ENCODE assay signal across 23 mouse cellular contexts in genomic region chr2:147359716-147360115, GRCm38 (mm10). TPM values are rescaled to one million over a fixed set of nuclear protein-coding genes. Genes with fewer than 3 reads are reported as not detected.
DNase-seq lines count a peak whose midpoint lies in the region; ATAC-seq lines count a peak whose summit lies in the region.
"Had no signal": no experiment of that assay in that cellular context is flagged by ENCODE, and none has a peak within 500 bp of the region (broad histone marks: within the 10 kb centered on the region; RNA-seq: fewer than 3 reads in every experiment).

No protein-coding gene starts in this region.

- no peak overlapping the region for H3K27ac ChIP-seq in hindbrain, embryonic 10.5 days
- no peak overlapping the region for H3K27ac ChIP-seq in hindbrain, embryonic 16.5 days (ENCODE audit: low read depth, low read length)
- no peak overlapping the region for H3K27ac ChIP-seq in midbrain, embryonic 11.5 days (ENCODE audit: low read depth, low read length)
- H3K27ac ChIP-seq in midbrain, embryonic 14.5 days (replicated peaks; ENCODE audit: low read depth, low read length): no peak overlapping the region
- no peak overlapping the region for H3K27ac ChIP-seq in embryonic facial prominence, embryonic 10.5 days (replicated peaks)
- H3K27ac ChIP-seq: forebrain, embryonic 13.5 days; gastrocnemius, adult 2 months; heart, embryonic 15.5 days; hindbrain, postnatal 0 days had no signal

- no peak for ATAC-seq in hindbrain, embryonic 16.5 days
- ATAC-seq in midbrain, embryonic 11.5 days (ENCODE audit: low FRiP score): no peak
- ATAC-seq in midbrain, embryonic 14.5 days (ENCODE audit: low FRiP score, low TSS enrichment): no peak
- ATAC-seq: activated CD4-positive, CD25-positive, alpha-beta regulatory T cell, adult 4 months; forebrain, embryonic 13.5 days; forebrain, postnatal 0 days; hindbrain, postnatal 0 days; Patski had no signal

- WGBS in hindbrain, embryonic 10.5 days: 2% methylated on average over 4 of the region's 4 CpGs
- under 1% methylated on average over 4 of the region's 4 CpGs for WGBS in hindbrain, embryonic 16.5 days
- 0% methylated on average over 4 of the region's 4 CpGs for WGBS in midbrain, embryonic 11.5 days
- WGBS in midbrain, embryonic 14.5 days: 1% methylated on average over 4 of the region's 4 CpGs
- 0% methylated on average over 4 of the region's 4 CpGs for WGBS in embryonic facial prominence, embryonic 10.5 days

- H3K27me3 ChIP-seq in hindbrain, embryonic 10.5 days (ENCODE audit: insufficient read depth, poor library complexity, severe bottlenecking): peaks cover 100% of the 10 kb centered on the region
- peaks cover 74% of the 10 kb centered on the region for H3K27me3 ChIP-seq in hindbrain, embryonic 16.5 days (replicated peaks; ENCODE audit: control insufficient read depth, insufficient read depth, low read length)
- H3K27me3 ChIP-seq in midbrain, embryonic 11.5 days (ENCODE audit: control insufficient read depth, insufficient read depth, low read length): peaks cover 83% of the 10 kb centered on the region
- H3K27me3 ChIP-seq in midbrain, embryonic 14.5 days (ENCODE audit: control insufficient read depth, insufficient read depth, low read length): peaks cover 98% of the 10 kb centered on the region
- H3K27me3 ChIP-seq in embryonic facial prominence, embryonic 10.5 days (replicated peaks; ENCODE audit: low read depth, poor library complexity, severe bottlenecking): peaks cover 100% of the 10 kb centered on the region

- H3K4me1 ChIP-seq in hindbrain, embryonic 10.5 days (replicated peaks): peaks cover under 1% of the 10 kb centered on the region; the same call in 1 of the 2 replicates
- no peaks in the 10 kb centered on the region for H3K4me1 ChIP-seq in hindbrain, embryonic 16.5 days (ENCODE audit: control insufficient read depth, insufficient read depth, low read depth, low read length)
- H3K4me1 ChIP-seq in midbrain, embryonic 11.5 days (ENCODE audit: control insufficient read depth, insufficient read depth, low read length): peaks cover under 1% of the 10 kb centered on the region; the same call in 1 of the 2 replicates
- H3K4me1 ChIP-seq in midbrain, embryonic 14.5 days (ENCODE audit: control insufficient read depth, insufficient read depth, low read length): no peaks in the 10 kb centered on the region
- peaks cover 1% of the 10 kb centered on the region for H3K4me1 ChIP-seq in embryonic facial prominence, embryonic 10.5 days

- H3K36me3 ChIP-seq in hindbrain, embryonic 10.5 days: no peaks in the 10 kb centered on the region
- H3K36me3 ChIP-seq in hindbrain, embryonic 16.5 days (ENCODE audit: control insufficient read depth, insufficient read depth, low read length): no peaks in the 10 kb centered on the region
- H3K36me3 ChIP-seq in midbrain, embryonic 11.5 days (ENCODE audit: control insufficient read depth, insufficient read depth, low read length): no peaks in the 10 kb centered on the region
- no peaks in the 10 kb centered on the region for H3K36me3 ChIP-seq in midbrain, embryonic 14.5 days (ENCODE audit: control insufficient read depth, insufficient read depth, low read length)
- no peaks in the 10 kb centered on the region for H3K36me3 ChIP-seq in embryonic facial prominence, embryonic 10.5 days (replicated peaks)
- H3K36me3 ChIP-seq: heart, embryonic 15.5 days had no signal

- H3K4me3 ChIP-seq in hindbrain, embryonic 10.5 days: no peak overlapping the region
- H3K4me3 ChIP-seq in hindbrain, embryonic 16.5 days (ENCODE audit: low read length): no peak overlapping the region
- H3K4me3 ChIP-seq in midbrain, embryonic 11.5 days (ENCODE audit: low read depth, low read length): no peak overlapping the region
- H3K4me3 ChIP-seq in midbrain, embryonic 14.5 days (replicated peaks; ENCODE audit: low read depth, low read length): no peak overlapping the region
- H3K4me3 ChIP-seq in embryonic facial prominence, embryonic 10.5 days: no peak overlapping the region
- H3K4me3 ChIP-seq: forebrain, embryonic 13.5 days; gastrocnemius, adult 2 months; heart, embryonic 15.5 days had no signal

- no peaks in the 10 kb centered on the region for H3K9me3 ChIP-seq in hindbrain, embryonic 10.5 days
- H3K9me3 ChIP-seq in hindbrain, embryonic 16.5 days (ENCODE audit: control insufficient read depth, low read length): no peaks in the 10 kb centered on the region
- no peaks in the 10 kb centered on the region for H3K9me3 ChIP-seq in midbrain, embryonic 11.5 days (ENCODE audit: control insufficient read depth, low read length)
- no peaks in the 10 kb centered on the region for H3K9me3 ChIP-seq in midbrain, embryonic 14.5 days (ENCODE audit: control insufficient read depth, low read length)
- H3K9me3 ChIP-seq in embryonic facial prominence, embryonic 10.5 days: no peaks in the 10 kb centered on the region
- H3K9me3 ChIP-seq: forebrain, embryonic 13.5 days; heart, embryonic 15.5 days had no signal

- no peak overlapping the region for H3K9ac ChIP-seq in hindbrain, embryonic 16.5 days (ENCODE audit: low read depth, low read length)
- no peak overlapping the region for H3K9ac ChIP-seq in midbrain, embryonic 11.5 days (ENCODE audit: low read length)
- H3K9ac ChIP-seq in midbrain, embryonic 14.5 days (replicated peaks; ENCODE audit: low read length): no peak overlapping the region
- H3K9ac ChIP-seq: forebrain, embryonic 13.5 days; forebrain, postnatal 0 days; heart, embryonic 15.5 days had no signal

- H3K4me2 ChIP-seq in hindbrain, embryonic 16.5 days (ENCODE audit: low read length): no peak overlapping the region
- H3K4me2 ChIP-seq in midbrain, embryonic 11.5 days: no peak overlapping the region
- H3K4me2 ChIP-seq in midbrain, embryonic 14.5 days (ENCODE audit: low read length): no peak overlapping the region
- H3K4me2 ChIP-seq: forebrain, embryonic 13.5 days; heart, embryonic 11.5 days; heart, embryonic 15.5 days had no signal

- peak; percentile 19 for DNase-seq in hindbrain, embryonic 10.5 days (ENCODE audit: low spot score)
- peak; percentile 89 for DNase-seq in midbrain, embryonic 11.5 days (ENCODE audit: low spot score, missing footprints)
- DNase-seq in midbrain, embryonic 14.5 days: no peak
- DNase-seq in embryonic facial prominence, embryonic 10.5 days (ENCODE audit: low spot score): peak; percentile 45
- DNase-seq in thymus, postnatal 25 days: no peak
- DNase-seq in spleen, postnatal 36 days (ENCODE audit: low spot score in 2 of 2): no peak
- DNase-seq: adrenal gland, postnatal 14 days; cerebellum, adult 11-12 months; cerebellum, adult 9-10 months; cerebellum, postnatal 25 days; forebrain, postnatal 0 days; gastrocnemius, adult 2 months; gastrocnemius, postnatal 25 days; heart, postnatal 14 days had no signal

RNA-seq across cellular contexts. Expression of gene Pax1, which starts 2.0 kb away (rescaled TPM):
- 0.96 and 1.6 TPM in 2 replicates for polyA plus RNA-seq in hindbrain, embryonic 10.5 days (2016; fragmentation: Nextera tagmentation; extraction: Ambion mirVana)
- polyA plus RNA-seq in hindbrain, embryonic 16.5 days (2015; fragmentation: Nextera tagmentation; extraction: Ambion mirVana): 0.07 TPM in 1 of 2 replicates, not detected in the other
- polyA plus RNA-seq in midbrain, embryonic 11.5 days (2014; fragmentation: Nextera tagmentation; extraction: Ambion mirVana): 0.10 and 0.33 TPM in 2 replicates
- polyA plus RNA-seq in midbrain, embryonic 14.5 days (2014; fragmentation: Nextera tagmentation; extraction: Ambion mirVana): not detected in 2 replicates
- polyA plus RNA-seq in embryonic facial prominence, embryonic 10.5 days (2016; fragmentation: Nextera tagmentation; extraction: Ambion mirVana): 0.93 and 2.3 TPM in 2 replicates
- polyA plus RNA-seq: activated CD4-positive, CD25-positive, alpha-beta regulatory T cell, adult 4 months; cortical plate, adult 2 months; forebrain, embryonic 13.5 days; forebrain, postnatal 0 days; hindbrain, postnatal 0 days; intestine, embryonic 14.5 days; Patski had no signal

Comparison
In these comparisons a context has a peak if more than half of its experiments do, and no peak if none do; other contexts are left out.
1. DNase-seq: peak in hindbrain, embryonic 10.5 days (single experiment), midbrain, embryonic 11.5 days (single experiment) and embryonic facial prominence, embryonic 10.5 days (single experiment); none in midbrain, embryonic 14.5 days (single experiment), thymus, postnatal 25 days (single experiment) and spleen, postnatal 36 days (0 of 2).